Mouse (Mus musculus) embryonic facial prominence, embryonic 13.5 days (tissue): ENCODE data around the gene Echdc2. TPM values are rescaled to one million over a fixed set of nuclear protein-coding genes. Genes with fewer than 3 reads are reported as not detected.
"Not testable (repeated sequence)": the region's sequence is repeated elsewhere in the genome, so short reads cannot be mapped to it uniquely, and the experiment has no call there.

Source experiments
- ATAC-seq: fragments of 200-750 bp; cut with Nextera tagmentation; 2 replicates; pipeline ENCODE4 v1.8.0; 2017; ENCODE audit warnings: low read depth; ENCODE audit not compliant: insufficient number of reproducible peaks, insufficient read depth, low FRiP score, low TSS enrichment
- H3K27ac ChIP-seq: fragments of 300-500 bp; sonication (generic); 2 replicates; pipeline ENCODE4 v1.5.1; 2015; ENCODE audit warnings: moderate library complexity, mild to moderate bottlenecking, inconsistent platforms
- H3K27me3 ChIP-seq: fragments of 300-500 bp; sonication (generic); 2 replicates; pipeline ENCODE4 v1.6.1; 2015; ENCODE audit warnings: mild to moderate bottlenecking, inconsistent platforms
- H3K36me3 ChIP-seq: fragments of 300-500 bp; sonication (generic); 2 replicates; pipeline ENCODE4 v1.6.1; 2015; ENCODE audit warnings: mild to moderate bottlenecking, inconsistent platforms
- H3K4me1 ChIP-seq: fragments of 300-500 bp; sonication (generic); 2 replicates; pipeline ENCODE4 v1.6.1; 2015; ENCODE audit warnings: inconsistent platforms
- H3K4me2 ChIP-seq: fragments of 300-500 bp; sonication (generic); 2 replicates; pipeline ENCODE4 v1.6.1; 2015; ENCODE audit warnings: moderate library complexity, mild to moderate bottlenecking, inconsistent platforms
- H3K4me3 ChIP-seq: fragments of 300-500 bp; sonication (generic); 2 replicates; pipeline ENCODE4 v1.5.1; 2015; ENCODE audit warnings: mild to moderate bottlenecking, inconsistent platforms
- H3K9ac ChIP-seq: fragments of 300-500 bp; sonication (generic); 2 replicates; pipeline ENCODE4 v1.6.1; 2015; ENCODE audit warnings: mild to moderate bottlenecking, inconsistent platforms
- H3K9me3 ChIP-seq: fragments of 300-500 bp; sonication (generic); 2 replicates; pipeline ENCODE4 v1.6.1; 2016; ENCODE audit warnings: inconsistent platforms
- WGBS: fragments of 180-500 bp; shearing (Covaris S2); methylation state at CpG from one replicate; pipeline ENCODE4 v1.1.7; 2015; ENCODE audit warnings: mixed read lengths; 5-methylcytosine and 5-hydroxymethylcytosine counted together
- polyA plus RNA-seq: library from polyadenylated mRNA; unstranded; fragments of >200 nt; fragmentation: Nextera tagmentation; extraction: Ambion mirVana; gene quantifications from 2 replicates; pipeline ENCODE4 v1.2.1, GENCODE M21; 2015

The Echdc2 gene
- polyA plus RNA-seq = 45.0 and 47.9 TPM in 2 replicates

DNA sequence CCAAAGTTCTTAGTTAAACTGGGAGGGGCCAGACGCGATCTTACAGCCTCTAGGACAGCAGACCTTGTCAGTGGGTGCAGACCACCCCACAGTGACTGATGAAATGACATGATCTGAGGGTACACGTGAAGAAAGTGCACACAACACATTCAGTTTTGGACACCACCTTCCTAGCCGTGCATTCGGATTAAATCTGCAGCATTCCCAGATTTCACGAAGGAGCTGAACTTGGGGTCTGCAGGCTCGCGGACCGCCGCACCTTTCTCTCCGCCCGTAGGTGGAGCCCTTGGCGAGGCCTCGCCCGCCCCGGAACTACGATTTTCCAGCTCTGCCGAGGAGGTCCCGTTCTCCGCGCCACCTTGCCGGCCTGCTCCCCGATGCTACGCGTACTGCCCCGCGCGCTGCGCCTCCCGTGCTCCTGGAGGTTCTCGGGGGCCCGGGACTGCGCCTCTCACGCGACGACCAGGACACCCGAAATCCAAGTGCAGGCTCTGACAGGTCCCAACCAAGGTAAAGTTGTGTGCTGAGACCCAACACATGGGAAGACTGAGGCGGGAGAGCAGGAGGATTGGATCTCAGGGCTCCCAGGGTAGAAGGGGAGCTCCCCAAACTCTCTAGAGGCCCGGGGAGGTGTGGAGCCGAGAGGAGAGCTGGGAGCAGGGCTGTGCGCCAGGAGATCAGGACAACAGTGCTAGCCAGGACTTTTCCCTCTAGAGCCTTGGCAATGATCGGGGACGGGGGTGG, at the start of gene Echdc2:
Gene Echdc2 (plus strand): TSS at position 286 of the 744 bp plus-strand sequence.
- peak within 1 kb of the TSS; percentile 86 for H3K9ac ChIP-seq
- H3K27me3 ChIP-seq = peaks cover 12% of the 10 kb centered on the region
- no peak within 1 kb of the TSS for H3K27ac ChIP-seq
- 1% methylated on average over 43 of the region's 43 CpGs for WGBS
- H3K4me2 ChIP-seq = peak within 1 kb of the TSS; percentile 93
- H3K9me3 ChIP-seq = no peaks in the 10 kb centered on the region
- no peak for ATAC-seq
- peaks cover 9% of the 10 kb centered on the region; the same call in 1 of the 2 replicates for H3K36me3 ChIP-seq
- H3K4me3 ChIP-seq = peak within 1 kb of the TSS; percentile 71
- H3K4me1 ChIP-seq = 0 out of 2 replicates have a peak, but pooled peaks cover 4% of the 10 kb centered on the region

GRCm38 (mm10) chr4:108116466-108116865, 48.8 kb upstream of the Echdc2 start:
- Histone ChIP-seq H3K36me3 (no peaks in the 10 kb centered on the region), H3K4me2 (no peak overlapping the region), H3K4me1 (no peaks in the 10 kb centered on the region), H3K9ac (no peak overlapping the region), H3K9me3 (no peaks in the 10 kb centered on the region), H3K4me3 (no peak overlapping the region), H3K27ac (no peak overlapping the region), H3K27me3 (no peaks in the 10 kb centered on the region)
- ATAC-seq = no peak
- WGBS = 75% methylated on average over 2 of the region's 2 CpGs

DNA sequence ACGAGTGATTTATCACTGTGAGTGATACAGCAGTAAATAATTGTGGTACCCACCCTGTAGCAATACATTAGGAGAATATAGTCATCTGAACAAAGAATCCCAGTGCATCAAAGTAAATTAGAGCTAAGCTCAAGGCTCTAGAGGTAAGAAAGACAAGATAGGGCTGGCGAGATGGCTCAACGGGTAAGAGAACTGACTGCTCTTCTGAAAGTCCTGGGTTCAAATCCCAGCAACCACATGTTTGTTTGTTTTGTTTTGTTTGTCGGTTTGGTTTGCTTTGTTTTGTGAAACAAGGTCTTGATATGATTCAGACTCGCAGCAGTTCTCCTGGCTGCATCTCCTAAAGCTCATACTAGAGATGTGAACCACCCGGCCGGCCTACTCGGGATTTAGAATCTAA, 47.7 kb upstream of the Echdc2 start:
- H3K4me1 ChIP-seq = no peaks in the 10 kb centered on the region
- no peak overlapping the region; the same call in 1 of the 2 replicates for H3K4me3 ChIP-seq
- H3K36me3 ChIP-seq = no peaks in the 10 kb centered on the region
- WGBS = 88% methylated on average over 8 of the region's 8 CpGs
- peak overlapping the region; percentile 63; the same call in 1 of the 2 replicates for H3K4me2 ChIP-seq
- ATAC-seq = no peak
- H3K9me3 ChIP-seq = no peaks in the 10 kb centered on the region
- no peak overlapping the region for H3K27ac ChIP-seq
- no peaks in the 10 kb centered on the region for H3K27me3 ChIP-seq
- no peak overlapping the region for H3K9ac ChIP-seq

- no peaks in the 10 kb centered on the region for H3K27me3 ChIP-seq
- peak overlapping the region; percentile 78 for H3K27ac ChIP-seq
- WGBS = 12% methylated on average over 45 of the region's 45 CpGs
Observed at GRCm38 (mm10) chr4:108117924-108118876, 47.0 kb upstream of the Echdc2 start.

DNA sequence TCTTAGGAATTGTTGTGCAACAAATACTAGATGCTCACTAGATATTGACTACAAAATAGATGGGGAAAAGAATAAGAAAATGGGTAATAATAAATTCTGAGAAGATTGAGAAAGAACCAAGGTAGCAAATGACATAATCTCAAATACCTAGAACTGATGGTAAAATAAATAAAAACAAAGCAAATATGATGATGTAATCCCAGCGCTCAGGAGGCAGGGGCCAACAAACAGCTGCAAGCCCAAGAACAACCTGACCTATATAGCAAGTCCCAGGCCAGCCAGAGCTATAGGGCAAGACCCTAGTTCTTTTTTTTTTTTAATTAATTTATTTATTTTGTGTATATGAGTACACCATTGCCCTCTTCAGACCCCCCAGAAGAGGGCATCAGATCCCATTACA, 41.1 kb upstream of the Echdc2 start:
- Histone ChIP-seq H3K4me3 (no peak overlapping the region), H3K27me3 (no peaks in the 10 kb centered on the region), H3K9me3 (no peaks in the 10 kb centered on the region), H3K4me2 (no peak overlapping the region), H3K36me3 (no peaks in the 10 kb centered on the region), H3K9ac (no peak overlapping the region), H3K27ac (no peak overlapping the region), H3K4me1 (no peaks in the 10 kb centered on the region)
- WGBS = 97% methylated on average over 1 of the region's 1 CpGs
- no peak for ATAC-seq

More at GRCm38 (mm10) chr4:108117924-108118876, 47.0 kb upstream of the Echdc2 start:
- ATAC-seq = peak; percentile 83
- Histone ChIP-seq H3K4me1 (no peaks in the 10 kb centered on the region), H3K9me3 (no peaks in the 10 kb centered on the region), H3K4me2 (peak overlapping the region; percentile 63), H3K9ac (peak overlapping the region; percentile 75), H3K36me3 (no peaks in the 10 kb centered on the region), H3K4me3 (peak overlapping the region; percentile 65)

DNA sequence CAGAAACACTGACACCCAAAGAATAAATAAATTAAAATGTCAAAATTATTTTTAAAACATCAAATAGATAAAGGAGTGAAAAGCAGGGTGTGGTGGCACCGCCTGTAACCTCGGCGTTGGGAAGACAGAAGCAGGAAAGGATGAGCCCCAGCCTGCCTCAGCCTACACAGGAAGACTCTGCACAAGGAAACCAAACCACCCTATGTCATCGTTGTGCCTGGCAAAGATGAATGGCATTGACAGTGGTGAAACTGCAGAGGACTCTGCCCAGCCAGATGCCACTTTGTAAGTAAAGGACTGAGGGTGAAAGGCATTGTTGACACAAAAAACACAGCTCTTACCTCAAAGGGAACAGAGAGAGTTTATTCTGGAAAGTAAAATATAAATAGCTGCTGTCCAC, 39.0 kb upstream of the Echdc2 start:
- Histone ChIP-seq H3K27ac (no peak overlapping the region), H3K4me2 (no peak overlapping the region), H3K9me3 (no peaks in the 10 kb centered on the region), H3K9ac (no peak overlapping the region), H3K27me3 (no peaks in the 10 kb centered on the region), H3K36me3 (no peaks in the 10 kb centered on the region), H3K4me3 (no peak overlapping the region), H3K4me1 (no peaks in the 10 kb centered on the region)
- no peak for ATAC-seq
- 92% methylated on average over 4 of the region's 4 CpGs for WGBS

DNA sequence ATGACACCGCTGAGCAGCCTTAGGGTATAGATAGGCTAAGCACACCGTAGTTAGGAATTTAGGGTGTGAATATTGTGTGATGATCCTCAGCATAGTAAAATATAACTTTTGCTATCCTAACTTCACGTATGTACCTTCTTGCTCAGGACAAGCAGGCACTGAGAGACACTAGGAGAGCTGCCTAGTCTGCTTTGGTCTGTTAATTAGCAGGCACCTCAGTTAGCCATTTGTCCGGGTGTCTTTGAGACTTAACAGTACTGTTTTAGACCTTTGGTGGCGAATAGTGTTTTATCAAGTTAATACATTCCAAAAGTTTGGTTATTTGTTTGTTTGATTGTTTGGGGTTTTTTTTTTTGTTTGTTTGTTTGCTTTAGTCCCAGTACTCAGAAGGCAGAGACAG, 37.7 kb upstream of the Echdc2 start:
- H3K9me3 ChIP-seq = no peaks in the 10 kb centered on the region
- H3K4me1 ChIP-seq = no peaks in the 10 kb centered on the region
- H3K9ac ChIP-seq = no peak overlapping the region
- no peak for ATAC-seq
- no peak overlapping the region for H3K4me3 ChIP-seq
- no peaks in the 10 kb centered on the region for H3K36me3 ChIP-seq
- H3K27ac ChIP-seq = no peak overlapping the region
- 86% methylated on average over 5 of the region's 5 CpGs for WGBS
- H3K27me3 ChIP-seq = no peaks in the 10 kb centered on the region
- no peak overlapping the region for H3K4me2 ChIP-seq

DNA sequence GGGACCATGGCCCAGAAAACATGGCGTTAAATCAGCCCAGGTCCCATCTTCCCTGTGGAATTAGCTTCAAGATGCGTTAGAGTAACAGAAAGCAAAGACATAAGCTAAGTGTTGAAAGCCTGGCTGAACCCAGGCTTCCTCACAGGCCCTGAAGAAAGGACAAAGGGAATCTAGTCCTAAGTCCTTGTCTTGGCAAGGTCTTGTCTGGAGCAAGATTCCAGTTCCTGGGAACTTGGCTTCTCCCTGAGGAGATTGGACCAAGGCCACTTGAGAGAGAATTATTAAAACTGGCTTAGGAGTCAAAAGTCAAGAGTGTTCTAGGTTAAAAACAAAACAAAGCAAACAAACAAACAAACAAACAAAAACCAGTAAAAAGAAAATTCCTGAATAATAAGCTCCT, 36.9 kb upstream of the Echdc2 start:
- no peaks in the 10 kb centered on the region for H3K9me3 ChIP-seq
- H3K4me3 ChIP-seq = no peak overlapping the region
- no peaks in the 10 kb centered on the region for H3K36me3 ChIP-seq
- no peaks in the 10 kb centered on the region for H3K27me3 ChIP-seq
- no peak for ATAC-seq
- 83% methylated on average over 2 of the region's 2 CpGs for WGBS
- H3K9ac ChIP-seq = no peak overlapping the region
- H3K4me1 ChIP-seq = no peaks in the 10 kb centered on the region
- no peak overlapping the region for H3K27ac ChIP-seq
- H3K4me2 ChIP-seq = no peak overlapping the region

GRCm38 (mm10) chr4:108130452-108130851, 34.8 kb upstream of the Echdc2 start:
- no peak for ATAC-seq
- Histone ChIP-seq H3K9ac (no peak overlapping the region), H3K27me3 (no peaks in the 10 kb centered on the region), H3K9me3 (no peaks in the 10 kb centered on the region), H3K36me3 (no peaks in the 10 kb centered on the region), H3K4me1 (no peaks in the 10 kb centered on the region), H3K4me3 (no peak overlapping the region), H3K27ac (no peak overlapping the region), H3K4me2 (no peak overlapping the region)
- 83% methylated on average over 3 of the region's 3 CpGs for WGBS

DNA sequence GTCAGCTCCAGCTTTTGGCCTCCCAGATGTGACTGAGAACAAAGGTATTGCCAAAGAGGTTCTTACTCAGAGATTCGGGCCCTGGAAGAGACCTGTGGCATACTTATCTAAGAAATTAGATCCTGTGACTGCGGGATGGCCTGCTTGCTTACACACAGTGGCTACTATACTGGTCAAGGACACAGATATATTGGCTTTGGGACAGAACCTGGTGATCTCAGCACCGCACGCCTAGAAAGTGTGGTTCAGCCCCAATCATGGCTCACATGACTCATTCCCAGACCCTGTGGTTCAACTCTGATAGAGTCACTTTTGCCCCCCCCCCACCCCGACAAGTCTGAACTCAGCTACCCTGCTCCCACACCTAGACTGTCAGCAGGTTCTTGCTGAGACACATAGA, 28.3 kb upstream of the Echdc2 start:
- Histone ChIP-seq H3K9ac (no peak overlapping the region), H3K27me3 (no peaks in the 10 kb centered on the region), H3K9me3 (no peaks in the 10 kb centered on the region), H3K36me3 (no peaks in the 10 kb centered on the region), H3K4me1 (no peaks in the 10 kb centered on the region), H3K27ac (no peak overlapping the region), H3K4me3 (no peak overlapping the region), H3K4me2 (no peak overlapping the region)
- no peak for ATAC-seq
- 86% methylated on average over 5 of the region's 5 CpGs for WGBS

- H3K9me3 ChIP-seq, ATAC-seq, H3K4me3 ChIP-seq, H3K9ac ChIP-seq, H3K4me1 ChIP-seq, H3K36me3 ChIP-seq, H3K4me2 ChIP-seq, H3K27ac ChIP-seq, H3K27me3 ChIP-seq: not testable (repeated sequence)
- WGBS = 89% methylated on average over 2 of the region's 2 CpGs
Observed at GRCm38 (mm10) chr4:108143178-108143577, 22.1 kb upstream of the Echdc2 start.
